Mouse (Mus musculus): Measurements from ENCODE around the gene Ube2g1. TPM values are rescaled to one million over a fixed set of nuclear protein-coding genes. Genes with fewer than 3 reads are reported as not detected.
"Not testable (repeated sequence)": the region's sequence is repeated elsewhere in the genome, so short reads cannot be mapped to it uniquely, and the experiment has no call there.

Ube2g1 gene
- polyA plus RNA-seq, 1 experiment from 2014 or later, result 67.9 TPM

DNA sequence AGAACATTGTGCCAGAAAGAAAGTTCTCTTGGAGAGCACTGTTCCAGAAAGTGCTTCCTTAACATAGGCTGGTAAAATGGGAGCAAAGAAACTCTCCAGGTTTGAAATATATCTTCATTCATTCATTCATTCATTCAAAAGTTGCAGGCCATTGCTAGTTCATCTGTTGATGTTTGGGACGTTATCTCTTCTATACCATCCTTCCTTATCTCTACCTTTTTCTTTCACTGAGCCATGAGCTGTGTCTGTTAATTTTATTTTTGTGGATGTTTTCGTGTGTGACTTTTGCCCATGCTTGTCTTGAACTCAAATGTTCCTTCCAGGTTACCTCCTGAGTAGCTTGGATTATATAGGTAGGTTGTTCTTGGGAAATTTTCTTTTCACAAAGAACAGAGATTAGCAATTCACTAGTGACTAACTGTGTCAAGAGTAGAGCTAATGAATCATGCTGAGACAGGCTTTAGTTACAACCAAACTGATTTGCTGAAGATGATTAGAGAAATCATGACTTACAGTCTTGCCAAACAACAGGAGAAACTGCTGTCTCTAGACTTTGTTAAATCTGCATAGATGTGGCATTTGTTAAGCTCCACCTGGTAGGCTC lies 89.4 kb downstream of the Ube2g1 start:
- no peak overlapping the region for H3K27ac ChIP-seq
- ATAC-seq (ENCODE audit: borderline replicate concordance, extremely low read depth, low FRiP score, low TSS enrichment), result no peak
- H3K9ac ChIP-seq, result no peak overlapping the region
- H3K36me3 ChIP-seq, result peaks cover 7% of the 10 kb centered on the region
- H3K27me3 ChIP-seq, result no peaks in the 10 kb centered on the region
- no peak overlapping the region for H3K4me3 ChIP-seq
- 0 out of 2 replicates have a peak, but pooled peaks cover 4% of the 10 kb centered on the region for H3K9me3 ChIP-seq
- peaks cover 6% of the 10 kb centered on the region for H3K4me1 ChIP-seq
- H3K4me2 ChIP-seq, result no peak overlapping the region
- WGBS, result 81% methylated on average over 2 of the region's 2 CpGs

DNA sequence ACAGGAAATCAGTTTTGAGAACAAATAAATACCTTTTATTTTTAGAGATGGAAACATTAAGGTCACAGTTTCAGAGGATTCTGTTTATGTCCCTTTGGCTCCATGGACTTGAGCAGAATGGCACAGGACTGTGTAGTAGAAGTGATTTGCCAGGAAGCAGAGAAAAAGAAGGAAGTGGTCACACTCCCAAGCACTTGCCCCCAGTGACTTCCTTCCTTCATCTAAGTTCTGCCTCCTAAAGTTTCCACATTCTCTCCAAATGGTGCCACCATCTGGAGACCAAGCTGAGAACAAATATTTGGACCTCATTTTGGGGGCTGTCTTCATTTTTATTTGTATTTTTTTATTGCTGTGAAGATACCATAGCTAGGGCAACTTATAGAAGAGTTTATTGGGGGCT lies 90.2 kb downstream of the Ube2g1 start:
- H3K9me3 ChIP-seq, result 0 out of 2 replicates have a peak, but pooled peaks cover 4% of the 10 kb centered on the region
- ATAC-seq (ENCODE audit: borderline replicate concordance, extremely low read depth, low FRiP score, low TSS enrichment), result no peak
- no peak overlapping the region for H3K4me2 ChIP-seq
- no peak overlapping the region for H3K27ac ChIP-seq
- no peak overlapping the region for H3K4me3 ChIP-seq
- H3K4me1 ChIP-seq, result no peaks in the 10 kb centered on the region
- peaks cover 7% of the 10 kb centered on the region for H3K36me3 ChIP-seq
- no peaks in the 10 kb centered on the region for H3K27me3 ChIP-seq
- H3K9ac ChIP-seq, result no peak overlapping the region

DNA sequence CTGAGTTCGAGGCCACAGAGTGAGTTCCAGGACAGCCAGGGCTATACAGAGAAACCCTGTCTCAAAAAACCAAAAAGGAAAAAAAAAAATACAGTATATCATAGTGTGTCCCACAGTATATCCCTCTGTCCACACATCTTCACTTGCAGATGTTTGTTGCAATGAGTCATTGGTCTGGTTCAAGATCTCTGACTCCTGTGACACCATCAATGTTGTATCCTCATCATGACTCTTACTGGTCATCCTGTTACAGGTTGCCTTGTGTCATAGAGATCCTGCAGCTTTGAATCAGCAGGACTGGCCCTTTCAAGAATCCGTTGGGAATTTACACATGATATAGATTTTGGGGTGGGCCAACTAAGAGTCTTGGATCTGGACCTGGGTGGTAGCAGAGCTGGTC lies 98.0 kb downstream of the Ube2g1 start:
- H3K27me3 ChIP-seq; H3K9ac ChIP-seq; H3K9me3 ChIP-seq; H3K4me1 ChIP-seq; H3K27ac ChIP-seq; H3K4me3 ChIP-seq; H3K4me2 ChIP-seq; H3K36me3 ChIP-seq; ATAC-seq (ENCODE audit: borderline replicate concordance, extremely low read depth, low FRiP score, low TSS enrichment): not testable (repeated sequence)
- 85% methylated on average over 2 of the region's 2 CpGs for WGBS

- H3K27me3 ChIP-seq, result no peaks in the 10 kb centered on the region
- H3K36me3 ChIP-seq, result peaks cover 22% of the 10 kb centered on the region
- WGBS, result 77% methylated on average over 5 of the region's 5 CpGs
- no peak for ATAC-seq (ENCODE audit: borderline replicate concordance, extremely low read depth, low FRiP score, low TSS enrichment)
- H3K4me1 ChIP-seq, result no peaks in the 10 kb centered on the region
- H3K27ac ChIP-seq, result no peak overlapping the region
- H3K4me3 ChIP-seq, result no peak overlapping the region
- H3K4me2 ChIP-seq, result no peak overlapping the region
- no peak overlapping the region for H3K9ac ChIP-seq
- no peaks in the 10 kb centered on the region for H3K9me3 ChIP-seq
These were observed 105.6 kb downstream of the Ube2g1 start for GRCm38 (mm10) chr11:72712721-72713120.

- 85% methylated on average over 3 of the region's 3 CpGs for WGBS
These were observed 111.1 kb downstream of the Ube2g1 start for GRCm38 (mm10) chr11:72718161-72718560.

DNA sequence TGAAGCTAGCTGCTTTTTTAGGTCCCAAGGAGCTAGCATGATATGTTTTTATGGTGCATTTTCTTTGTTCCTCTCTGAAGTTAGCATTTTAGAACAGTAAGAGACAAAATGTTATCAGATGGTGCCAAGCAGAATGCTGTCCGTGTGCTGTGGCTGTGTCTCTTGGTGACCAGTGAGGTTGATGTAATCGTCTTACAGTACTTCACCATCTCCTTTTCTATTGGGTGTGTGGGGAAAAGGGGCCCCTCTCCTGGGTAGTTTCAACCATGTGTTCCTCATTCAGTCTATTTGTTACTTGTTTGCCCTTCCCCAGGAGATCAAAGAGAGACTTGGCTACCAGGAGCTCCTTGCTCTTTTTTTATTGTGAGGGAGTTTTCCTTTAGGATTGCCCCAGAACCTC lies 116.1 kb downstream of the Ube2g1 start:
- Histone ChIP-seq H3K36me3 (peaks cover 9% of the 10 kb centered on the region), H3K4me3 (no peak overlapping the region), H3K27me3 (no peaks in the 10 kb centered on the region), H3K4me2 (no peak overlapping the region), H3K9me3 (no peaks in the 10 kb centered on the region), H3K27ac (no peak overlapping the region), H3K4me1 (no peaks in the 10 kb centered on the region), H3K9ac (no peak overlapping the region)
- no peak for ATAC-seq (ENCODE audit: borderline replicate concordance, extremely low read depth, low FRiP score, low TSS enrichment)
- 68% methylated on average over 2 of the region's 2 CpGs for WGBS

More at GRCm38 (mm10) chr11:72718161-72718560, 111.1 kb downstream of the Ube2g1 start:
- no peaks in the 10 kb centered on the region for H3K9me3 ChIP-seq
- no peaks in the 10 kb centered on the region for H3K27me3 ChIP-seq
- H3K4me2 ChIP-seq, result no peak overlapping the region
- H3K4me3 ChIP-seq, result no peak overlapping the region
- H3K4me1 ChIP-seq, result no peaks in the 10 kb centered on the region
- H3K9ac ChIP-seq, result no peak overlapping the region
- H3K27ac ChIP-seq, result no peak overlapping the region
- H3K36me3 ChIP-seq, result peaks cover 15% of the 10 kb centered on the region
- ATAC-seq (ENCODE audit: borderline replicate concordance, extremely low read depth, low FRiP score, low TSS enrichment), result no peak

- Histone ChIP-seq H3K9ac (no peak overlapping the region), H3K36me3 (peaks cover 13% of the 10 kb centered on the region), H3K9me3 (no peaks in the 10 kb centered on the region), H3K4me2 (no peak overlapping the region), H3K27ac (no peak overlapping the region), H3K4me1 (no peaks in the 10 kb centered on the region), H3K4me3 (no peak overlapping the region), H3K27me3 (no peaks in the 10 kb centered on the region)
- no peak for ATAC-seq (ENCODE audit: borderline replicate concordance, extremely low read depth, low FRiP score, low TSS enrichment)
These were observed 116.8 kb downstream of the Ube2g1 start for GRCm38 (mm10) chr11:72723871-72724270.

DNA sequence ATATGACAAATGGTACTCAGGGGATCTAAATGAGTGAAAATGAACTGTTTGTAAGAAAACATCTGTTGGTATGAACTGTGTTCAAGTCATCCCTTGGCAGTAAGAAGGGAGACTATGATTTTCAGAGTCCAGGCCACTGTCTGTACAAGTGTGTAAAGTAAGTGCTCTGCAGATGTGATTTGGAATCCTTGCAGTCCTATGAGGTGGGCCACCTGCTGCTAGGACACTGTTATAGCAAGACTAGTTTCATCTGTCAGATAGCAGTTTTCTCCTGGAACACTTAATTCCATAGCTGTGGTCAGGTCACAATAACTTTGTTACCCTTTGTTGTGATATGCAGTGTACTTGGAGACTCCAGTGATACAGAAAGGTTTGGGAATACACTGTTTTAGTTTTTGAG lies 118.9 kb downstream of the Ube2g1 start:
- no peaks in the 10 kb centered on the region for H3K9me3 ChIP-seq
- no peak overlapping the region for H3K27ac ChIP-seq
- no peak overlapping the region for H3K4me3 ChIP-seq
- H3K4me2 ChIP-seq, result no peak overlapping the region
- ATAC-seq (ENCODE audit: borderline replicate concordance, extremely low read depth, low FRiP score, low TSS enrichment), result no peak
- no peak overlapping the region for H3K9ac ChIP-seq
- H3K4me1 ChIP-seq, result no peaks in the 10 kb centered on the region
- no peaks in the 10 kb centered on the region for H3K27me3 ChIP-seq
- peaks cover 33% of the 10 kb centered on the region for H3K36me3 ChIP-seq

- H3K4me1 ChIP-seq, result no peaks in the 10 kb centered on the region
- peaks cover 67% of the 10 kb centered on the region for H3K36me3 ChIP-seq
- WGBS, result 84% methylated on average over 3 of the region's 3 CpGs
- no peak overlapping the region for H3K9ac ChIP-seq
- H3K4me2 ChIP-seq, result no peak overlapping the region
- no peak for ATAC-seq (ENCODE audit: borderline replicate concordance, extremely low read depth, low FRiP score, low TSS enrichment)
- no peak overlapping the region for H3K27ac ChIP-seq
- H3K4me3 ChIP-seq, result no peak overlapping the region
- no peaks in the 10 kb centered on the region for H3K27me3 ChIP-seq
- H3K9me3 ChIP-seq, result no peaks in the 10 kb centered on the region
These were observed 126.7 kb downstream of the Ube2g1 start for GRCm38 (mm10) chr11:72733736-72734135.

GRCm38 (mm10) chr11:72734840-72735518 lies 127.9 kb downstream of the Ube2g1 start:
- 60% methylated on average over 4 of the region's 4 CpGs for WGBS
- H3K4me1 ChIP-seq, result no peaks in the 10 kb centered on the region
- no peaks in the 10 kb centered on the region for H3K27me3 ChIP-seq
- H3K9ac ChIP-seq, result no peak overlapping the region
- no peak overlapping the region for H3K27ac ChIP-seq
- ATAC-seq (ENCODE audit: borderline replicate concordance, extremely low read depth, low FRiP score, low TSS enrichment), result no peak
- no peak overlapping the region for H3K4me3 ChIP-seq
- H3K9me3 ChIP-seq, result no peaks in the 10 kb centered on the region
- H3K4me2 ChIP-seq, result no peak overlapping the region
- H3K36me3 ChIP-seq, result peaks cover 67% of the 10 kb centered on the region

GRCm38 (mm10) chr11:72735519-72735860 lies 128.4 kb downstream of the Ube2g1 start:
- peaks cover 67% of the 10 kb centered on the region for H3K36me3 ChIP-seq
- no peaks in the 10 kb centered on the region for H3K27me3 ChIP-seq
- 78% methylated on average over 2 of the region's 2 CpGs for WGBS
- H3K4me2 ChIP-seq, result no peak overlapping the region
- H3K27ac ChIP-seq, result no peak overlapping the region
- H3K9ac ChIP-seq, result no peak overlapping the region
- no peaks in the 10 kb centered on the region for H3K9me3 ChIP-seq
- ATAC-seq (ENCODE audit: borderline replicate concordance, extremely low read depth, low FRiP score, low TSS enrichment), result no peak
- H3K4me1 ChIP-seq, result no peaks in the 10 kb centered on the region
- H3K4me3 ChIP-seq, result no peak overlapping the region

Measured in lung, embryonic 15.5 days (tissue).